Mouse (Mus musculus) stomach, embryonic 16.5 days (tissue): ENCODE measurements around the gene Ccdc190. TPM values are rescaled to one million over a fixed set of nuclear protein-coding genes. Genes with fewer than 3 reads are reported as not detected.

Experiments used
- ATAC-seq: fragments of 200-750 bp; cut with Nextera tagmentation; 2 replicates; pipeline ENCODE4 v1.8.0; 2017; ENCODE audit warnings: moderate number of reproducible peaks, moderate TSS enrichment; ENCODE audit not compliant: insufficient read depth, low FRiP score
- H3K27ac ChIP-seq: fragments of 300-500 bp; sonication (generic); 2 replicates; pipeline ENCODE4 v1.5.1; 2014; ENCODE audit warnings: low read length
- H3K27me3 ChIP-seq: fragments of 300-500 bp; sonication (generic); 2 replicates; pipeline ENCODE4 v1.6.1; 2014; ENCODE audit warnings: low read length, control low read depth, mixed read lengths; ENCODE audit not compliant: control insufficient read depth, insufficient read depth
- H3K36me3 ChIP-seq: fragments of 300-500 bp; sonication (generic); 2 replicates; pipeline ENCODE4 v1.6.1; 2014; ENCODE audit warnings: low read length; ENCODE audit not compliant: control insufficient read depth, insufficient read depth
- H3K4me1 ChIP-seq: fragments of 300-500 bp; sonication (generic); 2 replicates; pipeline ENCODE4 v1.6.1; 2014; ENCODE audit warnings: low read length, control low read depth, mixed read lengths; ENCODE audit not compliant: control insufficient read depth, insufficient read depth
- H3K4me2 ChIP-seq: fragments of 300-500 bp; sonication (generic); 2 replicates; pipeline ENCODE4 v1.6.1; 2014; ENCODE audit warnings: low read depth, low read length, mixed read lengths
- H3K4me3 ChIP-seq: fragments of 300-500 bp; sonication (generic); replicated peaks from 2 replicates; pipeline ENCODE4 v1.5.1; 2014; ENCODE audit warnings: mild to moderate bottlenecking, low read length
- H3K9ac ChIP-seq: fragments of 300-500 bp; sonication (generic); 2 replicates; pipeline ENCODE4 v1.6.1; 2014; ENCODE audit warnings: low read length
- H3K9me3 ChIP-seq: fragments of 300-500 bp; sonication (generic); replicated peaks from 2 replicates; pipeline ENCODE4 v1.6.1; 2016; ENCODE audit warnings: low read length, control low read depth; ENCODE audit not compliant: control insufficient read depth
- WGBS: fragments of 180-500 bp; shearing (Covaris S2); extraction: QIAGEN DNeasy Blood & Tissue Kit; methylation state at CpG from one replicate; pipeline ENCODE4 v1.1.7; 2014; 5-methylcytosine and 5-hydroxymethylcytosine counted together
- polyA plus RNA-seq: library from polyadenylated mRNA; unstranded; fragments of >200 nt; fragmentation: Nextera tagmentation; extraction: Ambion mirVana; gene quantifications from 2 replicates; pipeline ENCODE4 v1.2.1, GENCODE M21; 2015

The Ccdc190 gene
- polyA plus RNA-seq, 1 experiment from 2014 or later: 0.08 TPM

DNA sequence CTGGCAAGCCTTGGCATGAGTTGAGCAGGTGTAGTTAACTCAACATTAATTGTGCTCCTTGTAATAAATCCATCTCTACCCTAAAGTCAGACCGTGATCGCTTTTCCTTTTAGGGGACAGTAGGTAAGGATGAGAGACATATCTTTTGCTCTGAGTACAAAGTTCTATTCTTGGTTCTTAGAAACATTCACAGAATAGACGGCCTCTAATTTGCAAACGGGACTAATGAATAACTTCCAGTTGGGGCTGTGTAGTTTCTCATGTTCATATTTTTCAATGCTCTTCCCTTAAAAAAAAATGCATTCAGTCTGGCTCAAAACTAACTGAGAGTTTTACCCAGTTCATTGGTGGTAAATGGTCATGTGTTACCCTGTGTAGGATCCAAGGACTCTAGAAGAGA is 42.5 kb downstream of the Ccdc190 start:
- no peaks in the 10 kb centered on the region for H3K36me3 ChIP-seq

DNA sequence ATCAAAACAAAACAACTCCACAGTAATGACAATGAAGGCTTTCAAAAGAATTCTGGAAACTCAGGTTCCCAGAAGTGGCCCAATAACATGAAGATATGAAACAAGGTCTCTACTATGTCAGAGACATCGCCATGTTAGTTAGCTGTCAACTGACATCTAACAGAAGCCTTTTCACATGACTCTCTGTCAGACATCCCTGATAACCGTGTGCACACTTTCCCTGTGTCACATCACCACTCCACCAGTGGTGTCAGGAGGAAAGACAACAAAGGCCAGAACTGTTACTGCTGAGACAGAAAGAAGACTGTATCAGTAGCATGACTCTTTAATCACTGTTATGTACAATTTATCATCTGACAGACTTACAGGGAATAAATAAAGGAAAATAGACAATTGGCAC is 43.5 kb downstream of the Ccdc190 start:
- Histone ChIP-seq H3K9ac (no peak overlapping the region), H3K4me2 (no peak overlapping the region), H3K4me3 (no peak overlapping the region), H3K9me3 (no peaks in the 10 kb centered on the region), H3K4me1 (peaks cover 15% of the 10 kb centered on the region), H3K27me3 (no peaks in the 10 kb centered on the region), H3K27ac (no peak overlapping the region), H3K36me3 (no peaks in the 10 kb centered on the region)
- 74% methylated on average over 2 of the region's 2 CpGs for WGBS
- no peak for ATAC-seq

More for the DNA sequence above, 42.5 kb downstream of the Ccdc190 start:
- ATAC-seq: no peak
- H3K27ac ChIP-seq: no peak overlapping the region
- no peak overlapping the region for H3K4me3 ChIP-seq
- H3K9ac ChIP-seq: no peak overlapping the region
- peaks cover 15% of the 10 kb centered on the region for H3K4me1 ChIP-seq
- no peak overlapping the region for H3K4me2 ChIP-seq
- H3K9me3 ChIP-seq: no peaks in the 10 kb centered on the region
- WGBS: 95% methylated on average over 4 of the region's 4 CpGs
- no peaks in the 10 kb centered on the region for H3K27me3 ChIP-seq

DNA sequence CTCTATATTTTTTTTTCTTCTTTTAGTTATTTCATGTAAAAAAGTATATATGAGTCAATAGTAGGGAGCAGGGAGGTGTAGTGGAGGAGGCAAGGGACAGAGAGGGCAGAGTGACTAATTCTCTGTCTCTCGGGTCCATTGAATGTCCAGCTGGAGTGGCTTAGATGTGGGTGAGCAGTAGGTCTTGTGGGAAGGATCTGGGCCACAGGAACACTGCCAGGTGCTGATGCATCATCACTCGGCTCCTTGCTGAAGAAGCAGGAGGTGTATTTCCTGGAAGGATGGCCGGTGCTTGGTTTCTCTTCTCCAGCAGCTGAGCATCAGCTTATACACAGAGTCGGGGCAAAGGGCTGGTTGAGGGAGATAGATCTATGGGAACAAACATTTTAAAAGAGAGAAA is 49.2 kb downstream of the Ccdc190 start:
- H3K4me1 ChIP-seq: no peaks in the 10 kb centered on the region
- WGBS: 86% methylated on average over 4 of the region's 4 CpGs
- no peaks in the 10 kb centered on the region for H3K9me3 ChIP-seq
- H3K4me3 ChIP-seq: no peak overlapping the region
- H3K9ac ChIP-seq: no peak overlapping the region
- no peaks in the 10 kb centered on the region for H3K27me3 ChIP-seq
- H3K36me3 ChIP-seq: no peaks in the 10 kb centered on the region
- ATAC-seq: no peak
- H3K27ac ChIP-seq: no peak overlapping the region
- no peak overlapping the region for H3K4me2 ChIP-seq

Other genes with a start within 250 kb of the Ccdc190 start
- gene Rgs4, start 181.0 kb upstream of the Ccdc190 start, polyA plus RNA-seq: 8.3 and 9.0 TPM in 2 replicates
- gene Hsd17b7, start 40.6 kb downstream of the Ccdc190 start, polyA plus RNA-seq: 15.6 and 18.0 TPM in 2 replicates
- gene Ddr2, start 182.1 kb downstream of the Ccdc190 start, polyA plus RNA-seq: 57.1 and 60.3 TPM in 2 replicates
- 58.9 and 64.0 TPM in 2 replicates for gene Uap1, start 246.3 kb downstream of the Ccdc190 start, polyA plus RNA-seq